Mouse (Mus musculus) liver, embryonic 16.5 days (tissue): Measurements from ENCODE around the gene Slc30a7. TPM values are rescaled to one million over a fixed set of nuclear protein-coding genes. Genes with fewer than 3 reads are reported as not detected.
"Not testable (repeated sequence)": the region's sequence is repeated elsewhere in the genome, so short reads cannot be mapped to it uniquely, and the experiment has no call there.

Experiments
- ATAC-seq: fragments of 200-750 bp; cut with Nextera tagmentation; 2 replicates; pipeline ENCODE4 v1.8.0; 2017; ENCODE audit warnings: low read depth, mild to moderate bottlenecking, moderate number of reproducible peaks, moderate library complexity
- H3K27ac ChIP-seq: fragments of 300-500 bp; sonication (generic); 2 replicates; pipeline ENCODE4 v1.5.1; 2014; ENCODE audit warnings: mild to moderate bottlenecking, low read length
- H3K27me3 ChIP-seq: fragments of 300-500 bp; sonication (generic); 2 replicates; pipeline ENCODE4 v1.6.1; 2014; ENCODE audit warnings: low read depth, low read length, mixed read lengths; ENCODE audit not compliant: control insufficient read depth, insufficient read depth
- H3K36me3 ChIP-seq: fragments of 300-500 bp; sonication (generic); 2 replicates; pipeline ENCODE4 v1.6.1; 2014; ENCODE audit warnings: mild to moderate bottlenecking; ENCODE audit not compliant: control insufficient read depth, insufficient read depth
- H3K4me1 ChIP-seq: fragments of 300-500 bp; sonication (generic); 2 replicates; pipeline ENCODE4 v1.6.1; 2014; ENCODE audit warnings: low read depth, low read length, mixed read lengths; ENCODE audit not compliant: control insufficient read depth
- H3K4me2 ChIP-seq: fragments of 300-500 bp; sonication (generic); 2 replicates; pipeline ENCODE4 v1.6.1; 2014; ENCODE audit warnings: low read depth, low read length, mixed read lengths
- H3K4me3 ChIP-seq: fragments of 300-500 bp; sonication (generic); 2 replicates; pipeline ENCODE4 v1.5.1; 2014; ENCODE audit warnings: low read depth, mild to moderate bottlenecking, low read length
- H3K9ac ChIP-seq: fragments of 300-500 bp; sonication (generic); 2 replicates; pipeline ENCODE4 v1.6.1; 2014; ENCODE audit warnings: low read depth, low read length
- H3K9me3 ChIP-seq: fragments of 300-500 bp; sonication (generic); replicated peaks from 2 replicates; pipeline ENCODE4 v1.6.1; 2016; ENCODE audit warnings: low read length; ENCODE audit not compliant: control insufficient read depth
- WGBS: fragments of 180-500 bp; shearing (Covaris S2); extraction: QIAGEN DNeasy Blood & Tissue Kit; methylation state at CpG from one replicate; pipeline ENCODE4 v1.1.7; 2014; ENCODE audit not compliant: insufficient replicate concordance; 5-methylcytosine and 5-hydroxymethylcytosine counted together
- polyA plus RNA-seq: library from polyadenylated mRNA; unstranded; fragments of >200 nt; fragmentation: Nextera tagmentation; extraction: Ambion mirVana; gene quantifications from 2 replicates; pipeline ENCODE4 v1.2.1, GENCODE M21; 2015

The Slc30a7 gene
- polyA plus RNA-seq, 1 experiment from 2014 or later = 10.2 TPM

GRCm38 (mm10) chr3:115924401-115925190 lies 82.6 kb downstream of the Slc30a7 start:
- H3K27ac ChIP-seq = no peak overlapping the region
- peaks cover 10% of the 10 kb centered on the region for H3K36me3 ChIP-seq

GRCm38 (mm10) chr3:115907406-115907805 lies 99.8 kb downstream of the Slc30a7 start:
- H3K27ac ChIP-seq, H3K4me1 ChIP-seq, H3K27me3 ChIP-seq, ATAC-seq, H3K4me3 ChIP-seq, H3K4me2 ChIP-seq, H3K9ac ChIP-seq, H3K9me3 ChIP-seq: not testable (repeated sequence)
- peaks cover 12% of the 10 kb centered on the region for H3K36me3 ChIP-seq
- 87% methylated on average over 9 of the region's 11 CpGs for WGBS

More at GRCm38 (mm10) chr3:115924401-115925190, 82.6 kb downstream of the Slc30a7 start:
- no peak overlapping the region for H3K9ac ChIP-seq
- 63% methylated on average over 4 of the region's 4 CpGs for WGBS
- ATAC-seq = peak; percentile 82
- H3K4me1 ChIP-seq = no peaks in the 10 kb centered on the region; the same call in 1 of the 2 replicates
- no peak overlapping the region for H3K4me3 ChIP-seq
- H3K27me3 ChIP-seq = no peaks in the 10 kb centered on the region
- H3K4me2 ChIP-seq = no peak overlapping the region
- H3K9me3 ChIP-seq = no peaks in the 10 kb centered on the region

- WGBS = 83% methylated on average over 4 of the region's 4 CpGs
- no peak overlapping the region for H3K9ac ChIP-seq
- H3K4me1 ChIP-seq = no peaks in the 10 kb centered on the region
- no peak for ATAC-seq
- H3K4me2 ChIP-seq = no peak overlapping the region
- no peak overlapping the region for H3K4me3 ChIP-seq
- H3K27ac ChIP-seq = no peak overlapping the region
- H3K27me3 ChIP-seq = no peaks in the 10 kb centered on the region
- H3K36me3 ChIP-seq = peaks cover 12% of the 10 kb centered on the region
- H3K9me3 ChIP-seq = no peaks in the 10 kb centered on the region
These were observed 101.6 kb downstream of the Slc30a7 start for GRCm38 (mm10) chr3:115905567-115905966.

- no peak for ATAC-seq
- H3K4me2 ChIP-seq = no peak overlapping the region
- H3K36me3 ChIP-seq = peaks cover 12% of the 10 kb centered on the region
- WGBS = 79% methylated on average over 3 of the region's 3 CpGs
- H3K4me1 ChIP-seq = no peaks in the 10 kb centered on the region
- H3K27me3 ChIP-seq = no peaks in the 10 kb centered on the region
- H3K9me3 ChIP-seq = no peaks in the 10 kb centered on the region
- H3K9ac ChIP-seq = no peak overlapping the region
- no peak overlapping the region for H3K4me3 ChIP-seq
- no peak overlapping the region for H3K27ac ChIP-seq
These were observed 102.1 kb downstream of the Slc30a7 start for GRCm38 (mm10) chr3:115905067-115905466.

- no peak overlapping the region for H3K4me2 ChIP-seq
- ATAC-seq = 0 out of 2 replicates have a peak, but pooled peaks have one; percentile 47
These were observed 104.8 kb downstream of the Slc30a7 start for GRCm38 (mm10) chr3:115902301-115902956.

GRCm38 (mm10) chr3:115898354-115898948 lies 108.8 kb downstream of the Slc30a7 start:
- no peaks in the 10 kb centered on the region for H3K4me1 ChIP-seq
- ATAC-seq = no peak
- WGBS = 76% methylated on average over 3 of the region's 3 CpGs
- no peak overlapping the region for H3K27ac ChIP-seq
- H3K27me3 ChIP-seq = no peaks in the 10 kb centered on the region
- peaks cover 5% of the 10 kb centered on the region; the same call in 1 of the 2 replicates for H3K36me3 ChIP-seq
- H3K9me3 ChIP-seq = no peaks in the 10 kb centered on the region
- no peak overlapping the region for H3K4me2 ChIP-seq
- H3K4me3 ChIP-seq = no peak overlapping the region
- H3K9ac ChIP-seq = no peak overlapping the region

More at GRCm38 (mm10) chr3:115902301-115902956, 104.8 kb downstream of the Slc30a7 start:
- Histone ChIP-seq H3K4me3 (no peak overlapping the region), H3K27me3 (no peaks in the 10 kb centered on the region), H3K27ac (0 out of 2 replicates have a peak overlapping the region, but pooled peaks have one; percentile 5), H3K36me3 (peaks cover 8% of the 10 kb centered on the region), H3K4me1 (no peaks in the 10 kb centered on the region), H3K9ac (no peak overlapping the region), H3K9me3 (no peaks in the 10 kb centered on the region)
- 53% methylated on average over 9 of the region's 9 CpGs for WGBS

GRCm38 (mm10) chr3:115893166-115893565 lies 114.0 kb downstream of the Slc30a7 start:
- Histone ChIP-seq H3K9ac (no peak overlapping the region), H3K4me3 (no peak overlapping the region), H3K27me3 (no peaks in the 10 kb centered on the region), H3K4me1 (no peaks in the 10 kb centered on the region; the same call in 1 of the 2 replicates), H3K9me3 (no peaks in the 10 kb centered on the region), H3K27ac (no peak overlapping the region), H3K4me2 (no peak overlapping the region), H3K36me3 (peaks cover 5% of the 10 kb centered on the region; the same call in 1 of the 2 replicates)
- WGBS = 75% methylated on average over 2 of the region's 2 CpGs
- ATAC-seq = no peak

- Histone ChIP-seq H3K9me3 (no peaks in the 10 kb centered on the region), H3K27ac (no peak overlapping the region), H3K4me1 (no peaks in the 10 kb centered on the region; the same call in 1 of the 2 replicates), H3K4me2 (no peak overlapping the region), H3K4me3 (no peak overlapping the region), H3K27me3 (no peaks in the 10 kb centered on the region), H3K9ac (no peak overlapping the region), H3K36me3 (peaks cover 5% of the 10 kb centered on the region; the same call in 1 of the 2 replicates)
- 70% methylated on average over 4 of the region's 4 CpGs for WGBS
- no peak for ATAC-seq
These were observed 114.9 kb downstream of the Slc30a7 start for GRCm38 (mm10) chr3:115892341-115892740.
